Mouse (Mus musculus): ENCODE data around the gene D11Wsu47e. TPM values are rescaled to one million over a fixed set of nuclear protein-coding genes. Genes with fewer than 3 reads are reported as not detected.

D11Wsu47e gene
- polyA plus RNA-seq, 1 experiment from 2014 or later, result 7.8 TPM

- Histone ChIP-seq H3K36me3 (ENCODE audit: control insufficient read depth, insufficient read depth) (peaks cover 7% of the 10 kb centered on the region; the same call in 1 of the 2 replicates), H3K27ac (ENCODE audit: low read length) (peak overlapping the region; percentile 99), H3K9ac (ENCODE audit: low read depth, low read length) (peak overlapping the region; percentile 99), H3K4me3 (ENCODE audit: low read depth, low read length) (peak overlapping the region; percentile 98), H3K4me2 (ENCODE audit: low read depth, low read length) (peak overlapping the region; percentile 64), H3K27me3 (ENCODE audit: control insufficient read depth, insufficient read depth, low read depth, low read length) (no peaks in the 10 kb centered on the region), H3K9me3 (replicated peaks; ENCODE audit: control insufficient read depth, low read length) (no peaks in the 10 kb centered on the region), H3K4me1 (ENCODE audit: control insufficient read depth, low read depth, low read length) (peaks cover 34% of the 10 kb centered on the region)
- ATAC-seq (ENCODE audit: low read depth), result no peak
- WGBS (ENCODE audit: insufficient replicate concordance), result 38% methylated on average over 25 of the region's 25 CpGs
These were observed 655 bp downstream of the D11Wsu47e start for GRCm38 (mm10) chr11:113684707-113685426.

GRCm38 (mm10) chr11:113687031-113687430 is 2.8 kb downstream of the D11Wsu47e start:
- WGBS (ENCODE audit: insufficient replicate concordance), result 87% methylated on average over 2 of the region's 2 CpGs
- no peaks in the 10 kb centered on the region for H3K27me3 ChIP-seq (ENCODE audit: control insufficient read depth, insufficient read depth, low read depth, low read length)
- no peak overlapping the region for H3K27ac ChIP-seq (ENCODE audit: low read length)
- H3K4me1 ChIP-seq (ENCODE audit: control insufficient read depth, low read depth, low read length), result peaks cover 15% of the 10 kb centered on the region
- H3K9ac ChIP-seq (ENCODE audit: low read depth, low read length), result no peak overlapping the region
- no peak for ATAC-seq (ENCODE audit: low read depth)
- no peak overlapping the region for H3K4me3 ChIP-seq (ENCODE audit: low read depth, low read length)
- peaks cover 7% of the 10 kb centered on the region for H3K36me3 ChIP-seq (ENCODE audit: control insufficient read depth, insufficient read depth)
- no peak overlapping the region for H3K4me2 ChIP-seq (ENCODE audit: low read depth, low read length)
- no peaks in the 10 kb centered on the region for H3K9me3 ChIP-seq (replicated peaks; ENCODE audit: control insufficient read depth, low read length)

GRCm38 (mm10) chr11:113690506-113690905 is 6.3 kb downstream of the D11Wsu47e start:
- H3K4me3 ChIP-seq (ENCODE audit: low read depth, low read length), result no peak overlapping the region
- H3K4me1 ChIP-seq (ENCODE audit: control insufficient read depth, low read depth, low read length), result peaks cover 3% of the 10 kb centered on the region
- no peaks in the 10 kb centered on the region for H3K9me3 ChIP-seq (replicated peaks; ENCODE audit: control insufficient read depth, low read length)
- H3K36me3 ChIP-seq (ENCODE audit: control insufficient read depth, insufficient read depth), result peaks cover 10% of the 10 kb centered on the region
- no peak overlapping the region for H3K4me2 ChIP-seq (ENCODE audit: low read depth, low read length)
- WGBS (ENCODE audit: insufficient replicate concordance), result 81% methylated on average over 12 of the region's 12 CpGs
- ATAC-seq (ENCODE audit: low read depth), result no peak
- H3K27me3 ChIP-seq (ENCODE audit: control insufficient read depth, insufficient read depth, low read depth, low read length), result no peaks in the 10 kb centered on the region
- H3K27ac ChIP-seq (ENCODE audit: low read length), result no peak overlapping the region
- H3K9ac ChIP-seq (ENCODE audit: low read depth, low read length), result no peak overlapping the region

GRCm38 (mm10) chr11:113691318-113691717 is 7.1 kb downstream of the D11Wsu47e start:
- no peaks in the 10 kb centered on the region for H3K9me3 ChIP-seq (replicated peaks; ENCODE audit: control insufficient read depth, low read length)
- H3K36me3 ChIP-seq (ENCODE audit: control insufficient read depth, insufficient read depth), result peaks cover 10% of the 10 kb centered on the region
- no peaks in the 10 kb centered on the region for H3K27me3 ChIP-seq (ENCODE audit: control insufficient read depth, insufficient read depth, low read depth, low read length)
- WGBS (ENCODE audit: insufficient replicate concordance), result 67% methylated on average over 5 of the region's 5 CpGs
- no peak overlapping the region for H3K27ac ChIP-seq (ENCODE audit: low read length)
- H3K4me1 ChIP-seq (ENCODE audit: control insufficient read depth, low read depth, low read length), result no peaks in the 10 kb centered on the region
- ATAC-seq (ENCODE audit: low read depth), result no peak
- H3K4me2 ChIP-seq (ENCODE audit: low read depth, low read length), result no peak overlapping the region
- H3K4me3 ChIP-seq (ENCODE audit: low read depth, low read length), result no peak overlapping the region
- H3K9ac ChIP-seq (ENCODE audit: low read depth, low read length), result no peak overlapping the region

- WGBS (ENCODE audit: insufficient replicate concordance), result 53% methylated on average over 3 of the region's 3 CpGs
- no peaks in the 10 kb centered on the region for H3K9me3 ChIP-seq (replicated peaks; ENCODE audit: control insufficient read depth, low read length)
These were observed 7.6 kb downstream of the D11Wsu47e start for GRCm38 (mm10) chr11:113691851-113692250.

GRCm38 (mm10) chr11:113697571-113697970 is 13.4 kb downstream of the D11Wsu47e start:
- Histone ChIP-seq H3K4me2 (ENCODE audit: low read depth, low read length) (no peak overlapping the region), H3K4me3 (ENCODE audit: low read depth, low read length) (no peak overlapping the region), H3K27me3 (ENCODE audit: control insufficient read depth, insufficient read depth, low read depth, low read length) (no peaks in the 10 kb centered on the region), H3K36me3 (ENCODE audit: control insufficient read depth, insufficient read depth) (peaks cover 3% of the 10 kb centered on the region), H3K9me3 (replicated peaks; ENCODE audit: control insufficient read depth, low read length) (no peaks in the 10 kb centered on the region), H3K27ac (ENCODE audit: low read length) (no peak overlapping the region), H3K9ac (ENCODE audit: low read depth, low read length) (no peak overlapping the region), H3K4me1 (ENCODE audit: control insufficient read depth, low read depth, low read length) (no peaks in the 10 kb centered on the region; the same call in 1 of the 2 replicates)
- WGBS (ENCODE audit: insufficient replicate concordance), result 76% methylated on average over 5 of the region's 5 CpGs
- ATAC-seq (ENCODE audit: low read depth), result no peak

More at GRCm38 (mm10) chr11:113691851-113692250, 7.6 kb downstream of the D11Wsu47e start:
- Histone ChIP-seq H3K27me3 (ENCODE audit: control insufficient read depth, insufficient read depth, low read depth, low read length) (no peaks in the 10 kb centered on the region), H3K4me3 (ENCODE audit: low read depth, low read length) (no peak overlapping the region), H3K4me1 (ENCODE audit: control insufficient read depth, low read depth, low read length) (no peaks in the 10 kb centered on the region), H3K36me3 (ENCODE audit: control insufficient read depth, insufficient read depth) (peaks cover 10% of the 10 kb centered on the region), H3K27ac (ENCODE audit: low read length) (no peak overlapping the region), H3K9ac (ENCODE audit: low read depth, low read length) (no peak overlapping the region), H3K4me2 (ENCODE audit: low read depth, low read length) (no peak overlapping the region)
- ATAC-seq (ENCODE audit: low read depth), result no peak

- ATAC-seq (ENCODE audit: low read depth), result peak; percentile 85
- Histone ChIP-seq H3K27ac (ENCODE audit: low read length) (no peak overlapping the region), H3K4me1 (ENCODE audit: control insufficient read depth, low read depth, low read length) (no peaks in the 10 kb centered on the region; the same call in 1 of the 2 replicates), H3K4me2 (ENCODE audit: low read depth, low read length) (no peak overlapping the region), H3K36me3 (ENCODE audit: control insufficient read depth, insufficient read depth) (peaks cover 3% of the 10 kb centered on the region), H3K4me3 (ENCODE audit: low read depth, low read length) (no peak overlapping the region), H3K9me3 (replicated peaks; ENCODE audit: control insufficient read depth, low read length) (no peaks in the 10 kb centered on the region), H3K9ac (ENCODE audit: low read depth, low read length) (no peak overlapping the region), H3K27me3 (ENCODE audit: control insufficient read depth, insufficient read depth, low read depth, low read length) (no peaks in the 10 kb centered on the region)
- 65% methylated on average over 12 of the region's 12 CpGs for WGBS (ENCODE audit: insufficient replicate concordance)
These were observed 13.9 kb downstream of the D11Wsu47e start for GRCm38 (mm10) chr11:113698013-113698545.

- 76% methylated on average over 7 of the region's 7 CpGs for WGBS (ENCODE audit: insufficient replicate concordance)
- H3K4me2 ChIP-seq (ENCODE audit: low read depth, low read length), result no peak overlapping the region
- no peak overlapping the region for H3K4me3 ChIP-seq (ENCODE audit: low read depth, low read length)
These were observed 15.4 kb downstream of the D11Wsu47e start for GRCm38 (mm10) chr11:113699643-113700042.

GRCm38 (mm10) chr11:113703758-113704157 is 19.5 kb downstream of the D11Wsu47e start:
- Histone ChIP-seq H3K9me3 (replicated peaks; ENCODE audit: control insufficient read depth, low read length) (no peaks in the 10 kb centered on the region), H3K4me1 (ENCODE audit: control insufficient read depth, low read depth, low read length) (no peaks in the 10 kb centered on the region), H3K27me3 (ENCODE audit: control insufficient read depth, insufficient read depth, low read depth, low read length) (no peaks in the 10 kb centered on the region), H3K4me2 (ENCODE audit: low read depth, low read length) (no peak overlapping the region), H3K4me3 (ENCODE audit: low read depth, low read length) (no peak overlapping the region), H3K9ac (ENCODE audit: low read depth, low read length) (no peak overlapping the region), H3K27ac (ENCODE audit: low read length) (no peak overlapping the region), H3K36me3 (ENCODE audit: control insufficient read depth, insufficient read depth) (no peaks in the 10 kb centered on the region)
- ATAC-seq (ENCODE audit: low read depth), result peak; percentile 32
- WGBS (ENCODE audit: insufficient replicate concordance), result 33% methylated on average over 5 of the region's 5 CpGs

More at GRCm38 (mm10) chr11:113699643-113700042, 15.4 kb downstream of the D11Wsu47e start:
- no peak for ATAC-seq (ENCODE audit: low read depth)
- Histone ChIP-seq H3K36me3 (ENCODE audit: control insufficient read depth, insufficient read depth) (peaks cover 1% of the 10 kb centered on the region), H3K9ac (ENCODE audit: low read depth, low read length) (no peak overlapping the region), H3K27me3 (ENCODE audit: control insufficient read depth, insufficient read depth, low read depth, low read length) (no peaks in the 10 kb centered on the region), H3K4me1 (ENCODE audit: control insufficient read depth, low read depth, low read length) (no peaks in the 10 kb centered on the region; the same call in 1 of the 2 replicates), H3K9me3 (replicated peaks; ENCODE audit: control insufficient read depth, low read length) (no peaks in the 10 kb centered on the region), H3K27ac (ENCODE audit: low read length) (no peak overlapping the region)

All from liver, embryonic 16.5 days (tissue).